ENCODE assay signal across 17 mouse cellular contexts in the genomic region with DNA sequence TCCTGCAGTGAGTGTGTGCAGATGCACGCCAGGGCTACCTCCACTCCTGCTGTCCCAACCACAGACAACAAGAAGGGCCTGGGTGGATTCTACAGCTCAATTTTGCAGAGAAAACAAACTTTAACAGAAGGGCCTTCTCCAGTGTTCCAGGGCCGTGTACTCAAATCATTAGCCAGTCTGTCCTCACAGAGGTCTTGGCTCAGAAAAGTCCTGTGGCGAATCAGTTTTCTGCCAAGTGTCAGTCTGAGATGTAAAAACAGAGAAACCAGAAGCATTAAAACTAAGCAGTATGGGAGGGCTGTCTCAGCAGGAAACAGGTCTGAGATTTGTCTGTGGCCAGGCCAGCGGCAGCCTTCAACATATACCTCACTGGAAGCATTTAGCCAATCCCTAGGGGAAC. TPM values are rescaled to one million over a fixed set of nuclear protein-coding genes. Genes with fewer than 3 reads are reported as not detected.
A peak's percentile ranks its signal among the peaks of the same experiment; 100 is the strongest.
DNase-seq lines count a peak whose midpoint lies in the region; ATAC-seq and TF ChIP-seq lines count a peak whose summit lies in the region.
"Had no signal": no experiment of that assay in that cellular context is flagged by ENCODE, and none has a peak within 500 bp of the region (broad histone marks: within the 10 kb centered on the region; RNA-seq: fewer than 3 reads in every experiment).

No protein-coding gene starts in this region.

- H3K27me3 ChIP-seq in heart, embryonic 10.5 days (ENCODE audit: insufficient read depth, poor library complexity, severe bottlenecking), result no peaks in the 10 kb centered on the region
- H3K27me3 ChIP-seq in neural tube, embryonic 12.5 days (replicated peaks), result no peaks in the 10 kb centered on the region
- H3K27me3 ChIP-seq in hindbrain, embryonic 12.5 days, result no peaks in the 10 kb centered on the region
- H3K27me3 ChIP-seq in neural tube, embryonic 15.5 days (replicated peaks), result no peaks in the 10 kb centered on the region

- no peak overlapping the region for H3K4me2 ChIP-seq in neural tube, embryonic 12.5 days (replicated peaks)
- no peak overlapping the region for H3K4me2 ChIP-seq in hindbrain, embryonic 12.5 days (replicated peaks)
- H3K4me2 ChIP-seq in neural tube, embryonic 15.5 days, result no peak overlapping the region

- H3K9me3 ChIP-seq in heart, embryonic 10.5 days, result no peaks in the 10 kb centered on the region
- no peaks in the 10 kb centered on the region for H3K9me3 ChIP-seq in neural tube, embryonic 12.5 days
- H3K9me3 ChIP-seq in hindbrain, embryonic 12.5 days (replicated peaks), result no peaks in the 10 kb centered on the region
- no peaks in the 10 kb centered on the region for H3K9me3 ChIP-seq in neural tube, embryonic 15.5 days (replicated peaks)

- no peak for ATAC-seq in neural tube, embryonic 12.5 days (ENCODE audit: low FRiP score, low read depth)
- no peak for ATAC-seq in hindbrain, embryonic 12.5 days (ENCODE audit: low FRiP score)
- no peak for ATAC-seq in neural tube, embryonic 15.5 days (ENCODE audit: low FRiP score)

- intact Hi-C loops in heart, postnatal 10 days (cut with DNase I), result no loop called here

- no peak for DNase-seq in heart, embryonic 10.5 days (ENCODE audit: low spot score)
- no peak for DNase-seq in heart, postnatal 10 days
- DNase-seq in neural tube, embryonic 10.5 days (ENCODE audit: extremely low spot score, low spot score), result no peak
- no peak for DNase-seq in lung, adult 2 months
- no peak for DNase-seq in B cell, adult 2 months
- DNase-seq: adrenal gland, postnatal 14 days; heart, postnatal 36 days had no signal

- H3K36me3 ChIP-seq in heart, embryonic 10.5 days, result no peaks in the 10 kb centered on the region
- H3K36me3 ChIP-seq in neural tube, embryonic 12.5 days, result no peaks in the 10 kb centered on the region
- no peaks in the 10 kb centered on the region for H3K36me3 ChIP-seq in hindbrain, embryonic 12.5 days
- no peaks in the 10 kb centered on the region for H3K36me3 ChIP-seq in neural tube, embryonic 15.5 days

- no peak overlapping the region for H3K4me3 ChIP-seq in heart, embryonic 10.5 days
- no peak overlapping the region for H3K4me3 ChIP-seq in neural tube, embryonic 12.5 days
- no peak overlapping the region for H3K4me3 ChIP-seq in hindbrain, embryonic 12.5 days
- no peak overlapping the region for H3K4me3 ChIP-seq in neural tube, embryonic 15.5 days (replicated peaks)
- no peak overlapping the region for H3K4me3 ChIP-seq in lung, adult 2 months (replicated peaks; ENCODE audit: extremely low read depth, low read depth, low read length)
- H3K4me3 ChIP-seq: erythroblast, embryonic 14.5 days had no signal

- H3K4me1 ChIP-seq in heart, embryonic 10.5 days, result peaks cover 33% of the 10 kb centered on the region
- H3K4me1 ChIP-seq in neural tube, embryonic 12.5 days, result peaks cover 10% of the 10 kb centered on the region
- peaks cover 9% of the 10 kb centered on the region for H3K4me1 ChIP-seq in hindbrain, embryonic 12.5 days
- 0 out of 2 replicates have a peak, but pooled peaks cover 3% of the 10 kb centered on the region for H3K4me1 ChIP-seq in neural tube, embryonic 15.5 days
- peaks cover 6% of the 10 kb centered on the region for H3K4me1 ChIP-seq in lung, adult 2 months (ENCODE audit: control insufficient read depth, insufficient read depth, low read length)

- WGBS in heart, embryonic 10.5 days, result 39% methylated on average over 4 of the region's 4 CpGs
- WGBS in neural tube, embryonic 12.5 days, result 34% methylated on average over 4 of the region's 4 CpGs
- WGBS in hindbrain, embryonic 12.5 days, result 36% methylated on average over 4 of the region's 4 CpGs
- WGBS in neural tube, embryonic 15.5 days, result 26% methylated on average over 4 of the region's 4 CpGs
- WGBS in lung, adult 2 months, result 60% methylated on average over 4 of the region's 4 CpGs

- H3K9ac ChIP-seq in neural tube, embryonic 12.5 days, result 0 out of 2 replicates have a peak overlapping the region, but pooled peaks have one; percentile 9
- no peak overlapping the region for H3K9ac ChIP-seq in hindbrain, embryonic 12.5 days
- H3K9ac ChIP-seq in neural tube, embryonic 15.5 days (replicated peaks), result no peak overlapping the region
- H3K9ac ChIP-seq: liver, embryonic 14.5 days had no signal

- H3K27ac ChIP-seq in heart, embryonic 10.5 days, result peak overlapping the region; percentile 12
- H3K27ac ChIP-seq in neural tube, embryonic 12.5 days, result no peak overlapping the region
- H3K27ac ChIP-seq in hindbrain, embryonic 12.5 days, result 0 out of 2 replicates have a peak overlapping the region, but pooled peaks have one; percentile 23
- H3K27ac ChIP-seq in neural tube, embryonic 15.5 days (replicated peaks), result peak overlapping the region; percentile 54; the same call in 1 of the 2 replicates
- H3K27ac ChIP-seq: liver, embryonic 14.5 days; macrophage had no signal

- no peak for TF ChIP-seq POLR2A in lung, adult 2 months (IDR thresholded peaks at IDR 0.05; ENCODE audit: borderline replicate concordance, extremely low read depth, low read depth, low read length)

- no peak for TF ChIP-seq CTCF in lung, adult 2 months (IDR thresholded peaks at IDR 0.05; ENCODE audit: insufficient read depth, low read length)

RNA-seq across cellular contexts. Expression of a gene that starts 25.9 kb away (rescaled TPM):
- 29.0 and 31.3 TPM in 2 replicates for polyA plus RNA-seq in heart, embryonic 10.5 days (2016; fragmentation: Nextera tagmentation; extraction: Ambion mirVana)
- total RNA-seq in heart, postnatal 10 days (2021), result 10 to 100 TPM; 18.0 to 24.2 TPM
- 19.1 and 20.7 TPM in 2 replicates for polyA plus RNA-seq in neural tube, embryonic 12.5 days (2016; fragmentation: Nextera tagmentation; extraction: Ambion mirVana)
- polyA plus RNA-seq in hindbrain, embryonic 12.5 days (2016; fragmentation: Nextera tagmentation; extraction: Ambion mirVana), result 25.3 and 29.4 TPM in 2 replicates
- polyA plus RNA-seq in neural tube, embryonic 15.5 days (2015; fragmentation: Nextera tagmentation; extraction: Ambion mirVana), result 7.8 and 10.9 TPM in 2 replicates
- polyA plus RNA-seq in lung, adult 2 months (2012; rRNA removed), result 48.5 and 48.7 TPM in 2 replicates

RNA-seq across cellular contexts. Expression of a gene that starts 42.7 kb away (rescaled TPM):
- 0.58 and 0.85 TPM in 2 replicates for polyA plus RNA-seq in heart, embryonic 10.5 days (2016; fragmentation: Nextera tagmentation; extraction: Ambion mirVana)
- under 1 TPM in 1 of 2 experiments, not detected in 1; 0.17 TPM for total RNA-seq in heart, postnatal 10 days (2021)
- 1.2 and 1.6 TPM in 2 replicates for polyA plus RNA-seq in neural tube, embryonic 12.5 days (2016; fragmentation: Nextera tagmentation; extraction: Ambion mirVana)
- 1.6 and 1.7 TPM in 2 replicates for polyA plus RNA-seq in hindbrain, embryonic 12.5 days (2016; fragmentation: Nextera tagmentation; extraction: Ambion mirVana)
- polyA plus RNA-seq in neural tube, embryonic 15.5 days (2015; fragmentation: Nextera tagmentation; extraction: Ambion mirVana), result 2.6 TPM in 2 replicates
- polyA plus RNA-seq in lung, adult 2 months (2012; rRNA removed), result 0.05 and 0.11 TPM in 2 replicates
- total RNA-seq: heart, postnatal 36 days had no signal
- polyA plus RNA-seq: macrophage; small intestine, adult 2 months had no signal

RNA-seq across cellular contexts. Expression of a gene that starts 48.6 kb away (rescaled TPM):
- polyA plus RNA-seq in heart, embryonic 10.5 days (2016; fragmentation: Nextera tagmentation; extraction: Ambion mirVana), result 7.9 and 8.5 TPM in 2 replicates
- total RNA-seq in heart, postnatal 10 days (2021), result 10 to 100 TPM; 12.8 to 13.4 TPM
- polyA plus RNA-seq in neural tube, embryonic 12.5 days (2016; fragmentation: Nextera tagmentation; extraction: Ambion mirVana), result 19.8 and 23.5 TPM in 2 replicates
- 21.9 and 23.5 TPM in 2 replicates for polyA plus RNA-seq in hindbrain, embryonic 12.5 days (2016; fragmentation: Nextera tagmentation; extraction: Ambion mirVana)
- polyA plus RNA-seq in neural tube, embryonic 15.5 days (2015; fragmentation: Nextera tagmentation; extraction: Ambion mirVana), result 25.2 and 33.9 TPM in 2 replicates
- polyA plus RNA-seq in lung, adult 2 months (2012; rRNA removed), result 24.5 and 27.5 TPM in 2 replicates

RNA-seq across cellular contexts. Expression of a gene that starts 56.7 kb away (rescaled TPM):
- 1.1 TPM in 2 replicates for polyA plus RNA-seq in heart, embryonic 10.5 days (2016; fragmentation: Nextera tagmentation; extraction: Ambion mirVana)
- not detected for total RNA-seq in heart, postnatal 10 days (2021)
- 0.32 TPM in 1 of 2 replicates, not detected in the other for polyA plus RNA-seq in neural tube, embryonic 12.5 days (2016; fragmentation: Nextera tagmentation; extraction: Ambion mirVana)
- 0.65 and 0.76 TPM in 2 replicates for polyA plus RNA-seq in hindbrain, embryonic 12.5 days (2016; fragmentation: Nextera tagmentation; extraction: Ambion mirVana)
- polyA plus RNA-seq in neural tube, embryonic 15.5 days (2015; fragmentation: Nextera tagmentation; extraction: Ambion mirVana), result not detected in 2 replicates
- not detected in 2 replicates for polyA plus RNA-seq in lung, adult 2 months (2012; rRNA removed)
- total RNA-seq: gastrocnemius, postnatal 4 days; heart, postnatal 36 days; layer of hippocampus, postnatal 25 days had no signal
- polyA plus RNA-seq: kidney, embryonic 14.5 days; macrophage had no signal

RNA-seq across cellular contexts. Expression of a gene that starts 57.9 kb away (rescaled TPM):
- polyA plus RNA-seq in heart, embryonic 10.5 days (2016; fragmentation: Nextera tagmentation; extraction: Ambion mirVana), result 15.1 and 16.3 TPM in 2 replicates
- total RNA-seq in heart, postnatal 10 days (2021), result 10 to 100 TPM; 13.2 to 14.6 TPM
- 8.0 and 8.2 TPM in 2 replicates for polyA plus RNA-seq in neural tube, embryonic 12.5 days (2016; fragmentation: Nextera tagmentation; extraction: Ambion mirVana)
- polyA plus RNA-seq in hindbrain, embryonic 12.5 days (2016; fragmentation: Nextera tagmentation; extraction: Ambion mirVana), result 11.2 and 12.9 TPM in 2 replicates
- polyA plus RNA-seq in neural tube, embryonic 15.5 days (2015; fragmentation: Nextera tagmentation; extraction: Ambion mirVana), result 11.4 and 11.7 TPM in 2 replicates
- polyA plus RNA-seq in lung, adult 2 months (2012; rRNA removed), result 28.4 and 34.5 TPM in 2 replicates
